Mouse (Mus musculus) 3134 (cell line): ENCODE results near the gene Pygo1.

ENCODE experiments used
- DNase-seq: peaks from one replicate; pipeline ENCODE4 v3.0.0-alpha.2; 2011; ENCODE audit warnings: low spot score; ENCODE audit not compliant: insufficient read length; ENCODE audit errors: extremely low read depth

The Pygo1 gene

GRCm38 (mm10) chr9:72987703-72988102 lies 62.3 kb downstream of the Pygo1 start:
- no peak for DNase-seq

DNA sequence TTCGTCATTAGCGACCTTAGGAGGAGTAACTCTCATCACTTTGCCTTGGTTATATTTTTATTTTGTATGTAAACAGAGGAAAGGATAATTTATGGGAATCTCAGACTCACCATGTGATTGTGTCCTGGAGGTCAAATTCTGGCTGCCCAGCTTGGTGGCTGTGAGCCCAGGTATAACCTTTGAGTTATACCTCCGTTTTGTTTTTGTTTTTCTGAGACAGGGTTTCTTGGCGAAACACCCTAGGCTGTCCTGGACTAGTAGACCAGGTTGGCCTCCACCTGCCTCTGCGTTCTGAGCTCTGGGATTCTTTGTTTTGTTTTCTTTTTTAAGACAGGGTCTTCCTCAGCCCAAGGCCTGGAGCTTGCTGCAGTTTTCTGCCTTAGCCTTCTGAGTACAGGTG lies 63.3 kb downstream of the Pygo1 start:
- no peak for DNase-seq

GRCm38 (mm10) chr9:72991420-72991819 lies 66.0 kb downstream of the Pygo1 start:
- no peak for DNase-seq

DNA sequence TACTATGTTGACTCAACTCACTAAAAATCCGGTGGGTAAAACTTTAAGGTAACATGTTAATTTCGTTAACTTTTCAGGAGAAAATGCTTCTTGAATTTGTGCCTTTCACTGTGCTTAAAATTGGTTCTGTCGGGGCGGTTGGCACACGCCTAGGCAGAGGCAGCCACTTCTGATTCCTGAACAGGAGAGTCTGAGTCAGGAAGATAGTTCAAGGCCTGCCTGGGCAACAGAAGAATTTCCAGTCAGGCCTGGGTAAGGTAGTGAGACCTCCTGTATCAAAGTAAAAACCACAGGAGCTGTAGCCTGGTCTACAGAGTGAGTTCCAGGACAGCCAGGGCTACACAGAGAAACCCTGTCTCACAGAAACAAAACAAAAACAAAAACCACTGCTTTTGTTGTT lies 67.1 kb downstream of the Pygo1 start:
- DNase-seq = no peak

DNA sequence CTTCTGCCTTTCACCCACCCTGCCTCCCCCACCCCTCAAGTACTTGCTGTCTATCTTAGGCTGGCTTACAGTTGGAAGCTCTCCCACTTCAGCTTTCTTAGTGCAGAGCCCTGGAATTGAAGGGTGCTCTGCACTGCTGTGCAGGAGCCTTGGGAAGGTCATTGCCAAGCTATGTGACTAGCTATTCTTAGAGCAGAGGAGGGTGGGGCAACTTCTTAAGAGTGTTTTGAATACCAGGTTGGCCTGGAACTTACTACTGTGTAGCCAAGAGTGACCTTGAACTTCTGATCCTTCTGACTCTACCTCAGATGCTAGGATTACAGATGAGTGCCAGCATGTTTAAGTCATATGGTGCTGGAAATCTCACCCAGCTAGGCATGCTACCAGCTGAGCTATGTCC lies 70.7 kb downstream of the Pygo1 start:
- DNase-seq = no peak

DNA sequence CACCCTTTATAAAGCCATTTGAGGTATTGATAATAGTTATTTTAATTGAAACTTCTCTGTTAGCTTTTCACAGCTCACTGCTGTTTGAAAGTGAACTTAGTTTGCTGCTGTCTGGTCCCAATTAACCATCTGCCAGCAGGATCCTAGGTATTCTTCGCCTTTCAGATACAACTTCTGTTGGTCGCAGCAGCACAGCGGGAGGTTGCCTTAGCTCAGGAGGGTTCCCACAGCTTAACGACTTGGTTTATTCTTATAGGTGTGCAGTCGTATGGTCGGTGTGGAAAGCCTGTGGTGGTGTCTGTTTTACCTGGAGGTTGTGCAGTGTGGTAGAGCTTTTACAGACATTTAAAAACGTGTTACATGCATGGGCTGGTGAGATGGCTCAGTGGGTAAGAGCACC lies 71.4 kb downstream of the Pygo1 start:
- DNase-seq = no peak

DNA sequence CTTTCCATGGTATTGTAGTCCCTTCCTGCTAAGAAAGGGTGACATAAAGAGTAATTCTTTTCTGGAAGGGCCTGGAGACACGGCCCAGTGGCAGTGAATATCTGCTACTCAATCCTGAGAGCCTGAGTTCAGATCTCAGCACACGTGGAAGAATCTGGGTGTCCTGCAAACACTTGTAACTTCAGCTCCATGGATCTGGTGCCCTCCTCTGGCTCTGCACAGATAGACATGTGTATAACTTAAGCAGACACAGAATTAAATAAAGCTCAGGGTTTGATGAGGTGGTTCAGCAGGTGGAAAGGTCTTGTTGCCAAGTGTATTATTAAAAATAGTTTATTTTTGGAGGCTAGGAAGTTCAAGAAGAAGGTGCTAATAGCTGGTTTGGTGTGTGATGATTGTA lies 75.0 kb downstream of the Pygo1 start:
- no peak for DNase-seq

GRCm38 (mm10) chr9:73001314-73002011 lies 76.0 kb downstream of the Pygo1 start:
- no peak for DNase-seq
